Mouse (Mus musculus): ENCODE measurements around the gene Prepl. TPM values are rescaled to one million over a fixed set of nuclear protein-coding genes. Genes with fewer than 3 reads are reported as not detected.

Gene Prepl
- polyA plus RNA-seq, 1 experiment from 2014 or later: 30.5 TPM

- Histone ChIP-seq H3K4me1 (peaks cover 10% of the 10 kb centered on the region), H3K4me3 (peak overlapping the region; percentile 85), H3K9ac (peak overlapping the region; percentile 65), H3K27me3 (no peaks in the 10 kb centered on the region), H3K27ac (peak overlapping the region; percentile 85), H3K36me3 (no peaks in the 10 kb centered on the region), H3K9me3 (no peaks in the 10 kb centered on the region), H3K4me2 (replicated peaks) (peak overlapping the region; percentile 67)
- no peak for ATAC-seq (ENCODE audit: insufficient number of reproducible peaks, insufficient read depth, low FRiP score, low TSS enrichment)
- under 1% methylated on average over 16 of the region's 16 CpGs for WGBS
These were observed 420 bp downstream of the Prepl start for GRCm38 (mm10) chr17:85089621-85090020.

- no peaks in the 10 kb centered on the region for H3K27me3 ChIP-seq
- no peak overlapping the region for H3K9ac ChIP-seq
- peak overlapping the region; percentile 67 for H3K4me2 ChIP-seq (replicated peaks)
- WGBS: 46% methylated on average over 6 of the region's 6 CpGs
- H3K4me1 ChIP-seq: peaks cover 10% of the 10 kb centered on the region
- no peaks in the 10 kb centered on the region for H3K36me3 ChIP-seq
- no peak for ATAC-seq (ENCODE audit: insufficient number of reproducible peaks, insufficient read depth, low FRiP score, low TSS enrichment)
- H3K4me3 ChIP-seq: peak overlapping the region; percentile 85
- no peak overlapping the region for H3K27ac ChIP-seq
- no peaks in the 10 kb centered on the region for H3K9me3 ChIP-seq
These were observed 1.0 kb downstream of the Prepl start for GRCm38 (mm10) chr17:85089011-85089410.

GRCm38 (mm10) chr17:85088401-85088800 is 1.6 kb downstream of the Prepl start:
- ATAC-seq (ENCODE audit: insufficient number of reproducible peaks, insufficient read depth, low FRiP score, low TSS enrichment): no peak
- H3K4me2 ChIP-seq (replicated peaks): no peak overlapping the region

GRCm38 (mm10) chr17:85087591-85087990 is 2.5 kb downstream of the Prepl start:
- Histone ChIP-seq H3K9me3 (no peaks in the 10 kb centered on the region), H3K9ac (no peak overlapping the region), H3K27ac (no peak overlapping the region), H3K4me2 (replicated peaks) (no peak overlapping the region), H3K36me3 (no peaks in the 10 kb centered on the region), H3K4me1 (peaks cover 10% of the 10 kb centered on the region), H3K27me3 (no peaks in the 10 kb centered on the region), H3K4me3 (no peak overlapping the region)
- ATAC-seq (ENCODE audit: insufficient number of reproducible peaks, insufficient read depth, low FRiP score, low TSS enrichment): no peak
- WGBS: 88% methylated on average over 5 of the region's 5 CpGs

More at GRCm38 (mm10) chr17:85088401-85088800, 1.6 kb downstream of the Prepl start:
- H3K9me3 ChIP-seq: no peaks in the 10 kb centered on the region
- WGBS: 78% methylated on average over 11 of the region's 11 CpGs
- no peaks in the 10 kb centered on the region for H3K36me3 ChIP-seq
- peaks cover 10% of the 10 kb centered on the region for H3K4me1 ChIP-seq
- H3K27me3 ChIP-seq: no peaks in the 10 kb centered on the region
- no peak overlapping the region for H3K27ac ChIP-seq
- H3K4me3 ChIP-seq: no peak overlapping the region
- H3K9ac ChIP-seq: no peak overlapping the region

GRCm38 (mm10) chr17:85086501-85086900 is 3.5 kb downstream of the Prepl start:
- ATAC-seq (ENCODE audit: insufficient number of reproducible peaks, insufficient read depth, low FRiP score, low TSS enrichment): no peak
- H3K9ac ChIP-seq: no peak overlapping the region
- 88% methylated on average over 1 of the region's 1 CpGs for WGBS

GRCm38 (mm10) chr17:85085335-85085734 is 4.7 kb downstream of the Prepl start:
- Histone ChIP-seq H3K4me1 (peaks cover 5% of the 10 kb centered on the region), H3K27ac (no peak overlapping the region), H3K4me2 (replicated peaks) (no peak overlapping the region), H3K9me3 (no peaks in the 10 kb centered on the region), H3K36me3 (peaks cover 7% of the 10 kb centered on the region), H3K9ac (no peak overlapping the region), H3K27me3 (no peaks in the 10 kb centered on the region), H3K4me3 (no peak overlapping the region)
- ATAC-seq (ENCODE audit: insufficient number of reproducible peaks, insufficient read depth, low FRiP score, low TSS enrichment): no peak
- WGBS: 92% methylated on average over 2 of the region's 2 CpGs

More at GRCm38 (mm10) chr17:85086501-85086900, 3.5 kb downstream of the Prepl start:
- Histone ChIP-seq H3K36me3 (no peaks in the 10 kb centered on the region), H3K27me3 (no peaks in the 10 kb centered on the region), H3K9me3 (no peaks in the 10 kb centered on the region), H3K4me3 (no peak overlapping the region), H3K27ac (no peak overlapping the region), H3K4me1 (peaks cover 7% of the 10 kb centered on the region), H3K4me2 (replicated peaks) (no peak overlapping the region)

- no peak overlapping the region for H3K9ac ChIP-seq
- H3K36me3 ChIP-seq: peaks cover 33% of the 10 kb centered on the region
- no peaks in the 10 kb centered on the region for H3K9me3 ChIP-seq
- ATAC-seq (ENCODE audit: insufficient number of reproducible peaks, insufficient read depth, low FRiP score, low TSS enrichment): no peak
- H3K27ac ChIP-seq: no peak overlapping the region
- H3K4me2 ChIP-seq (replicated peaks): no peak overlapping the region
- H3K4me3 ChIP-seq: no peak overlapping the region
- H3K27me3 ChIP-seq: no peaks in the 10 kb centered on the region
- H3K4me1 ChIP-seq: no peaks in the 10 kb centered on the region
- 94% methylated on average over 11 of the region's 11 CpGs for WGBS
These were observed 9.3 kb downstream of the Prepl start for GRCm38 (mm10) chr17:85080781-85081180.

- Histone ChIP-seq H3K27me3 (no peaks in the 10 kb centered on the region), H3K4me2 (replicated peaks) (no peak overlapping the region), H3K36me3 (peaks cover 35% of the 10 kb centered on the region), H3K27ac (no peak overlapping the region), H3K4me3 (no peak overlapping the region), H3K9ac (no peak overlapping the region), H3K9me3 (no peaks in the 10 kb centered on the region), H3K4me1 (no peaks in the 10 kb centered on the region)
- 93% methylated on average over 3 of the region's 3 CpGs for WGBS
- ATAC-seq (ENCODE audit: insufficient number of reproducible peaks, insufficient read depth, low FRiP score, low TSS enrichment): no peak
These were observed 10.8 kb downstream of the Prepl start for GRCm38 (mm10) chr17:85079276-85079675.

GRCm38 (mm10) chr17:85074083-85074482 is 16.0 kb downstream of the Prepl start:
- H3K4me2 ChIP-seq (replicated peaks): no peak overlapping the region
- WGBS: 94% methylated on average over 4 of the region's 4 CpGs
- H3K4me3 ChIP-seq: no peak overlapping the region
- H3K27ac ChIP-seq: no peak overlapping the region
- H3K27me3 ChIP-seq: no peaks in the 10 kb centered on the region
- H3K36me3 ChIP-seq: peaks cover 49% of the 10 kb centered on the region
- no peak overlapping the region for H3K9ac ChIP-seq
- H3K4me1 ChIP-seq: no peaks in the 10 kb centered on the region; the same call in 1 of the 2 replicates
- H3K9me3 ChIP-seq: no peaks in the 10 kb centered on the region
- ATAC-seq (ENCODE audit: insufficient number of reproducible peaks, insufficient read depth, low FRiP score, low TSS enrichment): no peak

GRCm38 (mm10) chr17:85073214-85073613 is 16.8 kb downstream of the Prepl start:
- 57% methylated on average over 7 of the region's 7 CpGs for WGBS

GRCm38 (mm10) chr17:85072383-85072782 is 17.7 kb downstream of the Prepl start:
- ATAC-seq (ENCODE audit: insufficient number of reproducible peaks, insufficient read depth, low FRiP score, low TSS enrichment): no peak
- H3K4me1 ChIP-seq: no peaks in the 10 kb centered on the region; the same call in 1 of the 2 replicates
- 0 out of 2 replicates have a peak overlapping the region, but pooled peaks have one; percentile 9 for H3K27ac ChIP-seq
- 51% methylated on average over 11 of the region's 11 CpGs for WGBS
- peaks cover 50% of the 10 kb centered on the region for H3K36me3 ChIP-seq
- no peak overlapping the region for H3K4me3 ChIP-seq
- no peaks in the 10 kb centered on the region for H3K9me3 ChIP-seq
- no peak overlapping the region for H3K9ac ChIP-seq
- H3K27me3 ChIP-seq: no peaks in the 10 kb centered on the region
- 0 out of 2 replicates have a peak overlapping the region, but pooled peaks have one; percentile 7 for H3K4me2 ChIP-seq (replicated peaks)

More at GRCm38 (mm10) chr17:85073214-85073613, 16.8 kb downstream of the Prepl start:
- Histone ChIP-seq H3K36me3 (peaks cover 55% of the 10 kb centered on the region), H3K9ac (no peak overlapping the region), H3K27me3 (no peaks in the 10 kb centered on the region), H3K4me2 (replicated peaks) (no peak overlapping the region), H3K4me1 (no peaks in the 10 kb centered on the region; the same call in 1 of the 2 replicates), H3K27ac (0 out of 2 replicates have a peak overlapping the region, but pooled peaks have one; percentile 9), H3K9me3 (no peaks in the 10 kb centered on the region), H3K4me3 (no peak overlapping the region)
- no peak for ATAC-seq (ENCODE audit: insufficient number of reproducible peaks, insufficient read depth, low FRiP score, low TSS enrichment)

GRCm38 (mm10) chr17:85071088-85071775 is 18.8 kb downstream of the Prepl start:
- Histone ChIP-seq H3K4me3 (no peak overlapping the region), H3K9me3 (no peaks in the 10 kb centered on the region), H3K27me3 (no peaks in the 10 kb centered on the region), H3K4me1 (no peaks in the 10 kb centered on the region; the same call in 1 of the 2 replicates), H3K27ac (no peak overlapping the region), H3K9ac (no peak overlapping the region), H3K36me3 (peaks cover 41% of the 10 kb centered on the region), H3K4me2 (replicated peaks) (no peak overlapping the region)
- ATAC-seq (ENCODE audit: insufficient number of reproducible peaks, insufficient read depth, low FRiP score, low TSS enrichment): no peak
- WGBS: 88% methylated on average over 8 of the region's 8 CpGs

Measured in embryonic facial prominence, embryonic 12.5 days (tissue).